Mouse (Mus musculus) heart, adult 11 months (tissue): ENCODE data around the gene Hoxc4.

Experiments used
- DNase-seq: peaks from one replicate; pipeline ENCODE4 v3.0.0; 2022

Gene Hoxc4

GRCm38 (mm10) chr15:103042209-103042608 lies 23.5 kb downstream of the Hoxc4 start:
- no peak for DNase-seq

- DNase-seq, result no peak
Observed at GRCm38 (mm10) chr15:103051670-103052069, 32.9 kb downstream of the Hoxc4 start.

- DNase-seq, result no peak
Observed at GRCm38 (mm10) chr15:103053210-103053609, 34.5 kb downstream of the Hoxc4 start.

GRCm38 (mm10) chr15:103056396-103056795 lies 37.7 kb downstream of the Hoxc4 start:
- DNase-seq, result no peak

GRCm38 (mm10) chr15:103058715-103059114 lies 40.0 kb downstream of the Hoxc4 start:
- DNase-seq, result no peak

GRCm38 (mm10) chr15:103059393-103059992 lies 40.8 kb downstream of the Hoxc4 start:
- DNase-seq, result no peak

GRCm38 (mm10) chr15:103060021-103060340 lies 41.2 kb downstream of the Hoxc4 start:
- no peak for DNase-seq

- no peak for DNase-seq
Observed at GRCm38 (mm10) chr15:103060341-103061130, 41.8 kb downstream of the Hoxc4 start.

- DNase-seq, result no peak
Observed at GRCm38 (mm10) chr15:103061131-103061825, 42.5 kb downstream of the Hoxc4 start.

- DNase-seq, result no peak
Observed at GRCm38 (mm10) chr15:103061988-103062387, 43.3 kb downstream of the Hoxc4 start.

GRCm38 (mm10) chr15:103065642-103066041 lies 46.9 kb downstream of the Hoxc4 start:
- DNase-seq, result no peak

GRCm38 (mm10) chr15:103067701-103068100 lies 49.0 kb downstream of the Hoxc4 start:
- no peak for DNase-seq

GRCm38 (mm10) chr15:103069173-103069572 lies 50.4 kb downstream of the Hoxc4 start:
- DNase-seq, result no peak

GRCm38 (mm10) chr15:103071266-103071665 lies 52.5 kb downstream of the Hoxc4 start:
- DNase-seq, result no peak

- no peak for DNase-seq
Observed at GRCm38 (mm10) chr15:103074663-103075415, 56.1 kb downstream of the Hoxc4 start.

- DNase-seq, result no peak
Observed at GRCm38 (mm10) chr15:103077673-103078072, 58.9 kb downstream of the Hoxc4 start.

GRCm38 (mm10) chr15:103082622-103083021 lies 63.9 kb downstream of the Hoxc4 start:
- no peak for DNase-seq

GRCm38 (mm10) chr15:103083598-103083997 lies 64.9 kb downstream of the Hoxc4 start:
- DNase-seq, result no peak

GRCm38 (mm10) chr15:103084944-103085343 lies 66.2 kb downstream of the Hoxc4 start:
- DNase-seq, result no peak

- no peak for DNase-seq
Observed at GRCm38 (mm10) chr15:103085831-103086671, 67.3 kb downstream of the Hoxc4 start.
